34 mouse cellular contexts compared by ENCODE assay signal in genomic region chr3:38636806-38637205, GRCm38 (mm10).
"Had no signal": no experiment of that assay in that cellular context is flagged by ENCODE, and none has a peak within 500 bp of the region (broad histone marks: within the 10 kb centered on the region; RNA-seq: fewer than 3 reads in every experiment).

No protein-coding gene starts in this region.

- H3K4me2 ChIP-seq: heart, embryonic 12.5 days; heart, embryonic 13.5 days; heart, embryonic 15.5 days; hindbrain, embryonic 12.5 days; hindbrain, embryonic 13.5 days; hindbrain, embryonic 14.5 days; hindbrain, embryonic 15.5 days; intestine, embryonic 15.5 days; kidney, embryonic 15.5 days had no signal

- H3K27ac ChIP-seq: heart, embryonic 13.5 days; heart, embryonic 15.5 days; hindbrain, embryonic 10.5 days; hindbrain, embryonic 12.5 days; hindbrain, embryonic 13.5 days; hindbrain, embryonic 14.5 days; hindbrain, embryonic 15.5 days; hindbrain, postnatal 0 days; intestine, embryonic 15.5 days; kidney, embryonic 15.5 days; kidney, postnatal 0 days; layer of hippocampus, adult 2 months; left cerebral cortex, adult 2 months had no signal

- H3K9me3 ChIP-seq: heart, embryonic 12.5 days; heart, embryonic 13.5 days; heart, embryonic 15.5 days; hindbrain, embryonic 10.5 days; hindbrain, embryonic 12.5 days; hindbrain, embryonic 13.5 days; hindbrain, embryonic 15.5 days; intestine, embryonic 15.5 days; kidney, embryonic 15.5 days had no signal

- ATAC-seq: hindbrain, embryonic 16.5 days; hindbrain, postnatal 0 days; inflammation-experienced regulatory T-cells, adult 6 months; intestine, embryonic 15.5 days; intestine, embryonic 16.5 days; intestine, postnatal 0 days had no signal

- H3K36me3 ChIP-seq: heart, embryonic 12.5 days; heart, embryonic 13.5 days; heart, embryonic 15.5 days; hindbrain, embryonic 10.5 days; hindbrain, embryonic 12.5 days; hindbrain, embryonic 13.5 days; hindbrain, embryonic 15.5 days; intestine, embryonic 15.5 days; kidney, embryonic 15.5 days had no signal

- H3K9ac ChIP-seq: heart, embryonic 12.5 days; heart, embryonic 13.5 days; heart, embryonic 15.5 days; hindbrain, embryonic 12.5 days; hindbrain, embryonic 13.5 days; hindbrain, embryonic 14.5 days; hindbrain, embryonic 15.5 days; intestine, embryonic 15.5 days; kidney, embryonic 15.5 days had no signal

- DNase-seq: heart, postnatal 10 days; heart, postnatal 14 days; heart, postnatal 36 days; heart, postnatal 4 days; kidney, adult 11 months; kidney, adult 18-20 months; kidney, adult 2 months; kidney, adult 8-10 months; kidney, adult 9 months; kidney, postnatal 10 days; kidney, postnatal 14 days; kidney, postnatal 25 days; kidney, postnatal 36 days; kidney, postnatal 4 days; layer of hippocampus, adult 9-11 months; layer of hippocampus, postnatal 36 days had no signal

- H3K4me1 ChIP-seq: hindbrain, embryonic 12.5 days; hindbrain, embryonic 13.5 days; hindbrain, embryonic 15.5 days; intestine, embryonic 15.5 days; kidney, embryonic 15.5 days had no signal

- H3K4me3 ChIP-seq: heart, embryonic 12.5 days; heart, embryonic 13.5 days; heart, embryonic 15.5 days; hindbrain, embryonic 10.5 days; hindbrain, embryonic 12.5 days; hindbrain, embryonic 13.5 days; hindbrain, embryonic 15.5 days; intestine, embryonic 15.5 days; kidney, embryonic 15.5 days; layer of hippocampus, adult 2 months; left cerebral cortex, adult 2 months had no signal

- H3K27me3 ChIP-seq: heart, embryonic 12.5 days; heart, embryonic 13.5 days; heart, embryonic 15.5 days; hindbrain, embryonic 12.5 days; hindbrain, embryonic 13.5 days; hindbrain, embryonic 15.5 days; intestine, embryonic 15.5 days; kidney, embryonic 15.5 days had no signal
